Mouse (Mus musculus) erythroblast, embryonic 14.5 days (primary cell): Measurements from ENCODE around the gene Jmjd8.

ENCODE experiments used
- GATA1 ChIP-seq: IDR thresholded peaks from 2 replicates; pipeline ENCODE4 v1.6.1; 2012; ENCODE audit warnings: low read length, inconsistent platforms, mixed read lengths
- TAL1 ChIP-seq: IDR thresholded peaks from 3 replicates; pipeline ENCODE4 v1.6.1; 2012; ENCODE audit warnings: low read length, inconsistent platforms, mixed read lengths

GRCm38 (mm10) chr17:25781339-25781738 is 47.3 kb upstream of the Jmjd8 start:
- TF ChIP-seq TAL1 (no peak), GATA1 (no peak)
